Mouse (Mus musculus) C2C12 (cell line): ENCODE measurements around the gene Chmp2b.

ENCODE experiments used
- CEBPB ChIP-seq: IDR thresholded peaks from one replicate; pipeline ENCODE4 v1.6.1; 2011; ENCODE audit warnings: low read depth, mild to moderate bottlenecking, control low read depth, moderate library complexity
- CTCF ChIP-seq: IDR thresholded peaks from one replicate; pipeline ENCODE4 v1.5.1; 2011; ENCODE audit not compliant: control insufficient read depth, insufficient read depth, insufficient read length
- FOSL1 ChIP-seq: IDR thresholded peaks from one replicate; pipeline ENCODE4 v1.8.0; 2011; ENCODE audit warnings: mild to moderate bottlenecking, low read length; ENCODE audit not compliant: poor library complexity, insufficient read depth, severe bottlenecking
- MAX ChIP-seq: IDR thresholded peaks from one replicate; pipeline ENCODE4 v1.6.1; 2011; ENCODE audit warnings: mild to moderate bottlenecking, control low read depth
- MYOG ChIP-seq: IDR thresholded peaks from one replicate; pipeline ENCODE4 v1.6.1; 2011; ENCODE audit not compliant: control insufficient read depth, insufficient read length; ENCODE audit errors: extremely low read depth
- USF1 ChIP-seq: IDR thresholded peaks from one replicate; pipeline ENCODE4 v1.6.1; 2011; ENCODE audit warnings: low read depth, mild to moderate bottlenecking, control low read depth, moderate library complexity

- no peak for TF ChIP-seq CTCF
- no peak for TF ChIP-seq USF1
- no peak for TF ChIP-seq MYOG
- TF ChIP-seq MAX = no peak
- no peak for TF ChIP-seq FOSL1
- TF ChIP-seq CEBPB = no peak
Observed at GRCm38 (mm10) chr16:65514223-65514622, 48.3 kb downstream of the Chmp2b start.
